Mouse (Mus musculus) c-Kit-positive CD71-positive TER-119-negative erythroid progenitor cells, embryonic 14.5 days (primary cell): ENCODE measurements around the gene Btbd35f10.
"Not testable (repeated sequence)": the region's sequence is repeated elsewhere in the genome, so short reads cannot be mapped to it uniquely, and the experiment has no call there.

ENCODE experiments used
- DNase-seq: peaks from one replicate; pipeline ENCODE4 v3.0.0-alpha.2; 2013; ENCODE audit warnings: low read depth

Gene Btbd35f10

DNA sequence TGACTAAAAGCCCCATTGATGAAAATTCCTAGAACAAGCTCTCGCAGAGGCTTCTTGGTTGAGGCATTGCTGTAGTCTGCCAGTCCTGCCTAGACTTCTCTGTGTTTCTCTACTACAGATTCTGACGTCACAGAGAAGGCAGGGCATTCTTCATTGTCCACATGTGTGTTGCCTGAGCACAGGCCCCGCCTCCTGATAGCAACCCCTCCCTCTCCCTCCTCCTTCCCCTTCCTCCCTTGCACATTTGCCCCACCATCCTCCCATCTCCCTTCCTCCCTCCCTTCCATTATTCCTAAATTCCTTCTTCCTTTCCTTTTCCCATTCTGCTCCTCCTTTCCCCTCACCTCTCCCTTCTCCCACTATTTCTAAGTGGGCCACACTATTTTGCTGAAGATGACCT is at the start of gene Btbd35f10:
Gene Btbd35f10, minus strand, starts transcription at position 101 of the 400 bp plus-strand sequence.
- not testable (repeated sequence) for DNase-seq
